Mouse (Mus musculus): ENCODE data around the gene Nprl2. TPM values are rescaled to one million over a fixed set of nuclear protein-coding genes. Genes with fewer than 3 reads are reported as not detected.

Nprl2 gene
- total RNA-seq, 2 experiments from 2014 or later = 13.6 to 17.1 TPM

GRCm38 (mm10) chr9:107526198-107527026 lies 15.6 kb upstream of the Nprl2 start:
- DNase-seq = peak; percentile 58 to 75
- intact Hi-C loops (cut with DNase I) = no loop called here

DNA sequence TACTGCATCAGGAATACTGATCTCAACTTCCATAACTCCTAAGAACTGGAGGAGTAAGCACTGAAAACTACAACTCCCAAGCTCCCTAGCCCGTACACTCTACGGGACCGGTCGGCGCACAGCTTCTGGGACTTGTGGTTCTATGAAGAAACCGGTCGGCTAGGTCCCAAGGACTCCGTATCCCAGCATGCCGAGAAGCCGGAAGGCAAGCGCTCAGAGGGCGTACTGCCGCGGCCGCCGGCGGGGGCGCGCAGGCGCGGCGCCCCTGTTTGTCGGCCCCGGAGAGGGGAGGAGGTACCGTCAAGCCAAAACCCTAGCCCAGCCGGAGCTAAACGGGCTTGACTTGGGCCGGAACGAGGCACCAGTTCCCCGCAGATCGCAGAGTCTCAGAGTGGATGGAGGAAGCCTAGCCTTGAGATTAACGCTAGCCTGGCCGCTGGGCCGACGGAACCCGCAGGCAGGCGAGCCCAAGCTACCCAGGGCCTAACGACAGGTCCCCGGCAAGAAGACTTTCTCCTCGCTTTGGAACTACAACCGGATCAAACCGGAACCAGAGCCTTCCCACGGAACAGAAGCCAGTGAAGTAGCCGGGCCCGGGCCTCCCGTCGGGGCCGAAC lies 8.1 kb upstream of the Nprl2 start, which contains the start of gene Tmem115:
Gene Tmem115, plus strand, starts transcription at position 155 of the 617 bp plus-strand sequence.
- DNase-seq = peak; percentile 89 to 92
- intact Hi-C loops (cut with DNase I) = no loop called here

GRCm38 (mm10) chr9:107534408-107535202 lies 7.4 kb upstream of the Nprl2 start:
- peak; percentile 45 to 56 for DNase-seq
- intact Hi-C loops (cut with DNase I) = no loop called here

DNA sequence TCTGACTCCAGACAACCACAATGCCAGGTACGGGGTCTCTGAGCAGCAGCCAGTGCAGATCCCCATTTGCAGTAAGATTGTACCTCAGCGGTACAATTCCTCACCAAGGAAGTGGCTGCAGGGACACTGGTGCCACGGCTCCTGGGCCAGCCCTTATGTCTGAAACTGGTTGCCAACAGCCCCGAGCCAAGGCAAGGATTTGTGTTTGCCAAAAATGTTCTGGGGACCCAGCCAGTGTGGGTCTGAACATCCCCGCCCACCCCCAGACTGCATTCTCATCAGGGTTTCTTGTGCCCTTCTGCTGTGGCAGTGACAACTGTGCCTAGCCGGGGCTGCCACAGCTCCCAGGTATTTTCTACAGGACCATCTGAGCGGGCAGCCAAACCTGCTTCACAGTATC lies 3.8 kb upstream of the Nprl2 start:
- intact Hi-C loops (cut with DNase I) = no loop called here
- DNase-seq = no peak

- intact Hi-C loops (cut with DNase I) = no loop called here
- DNase-seq = no peak
Measured at GRCm38 (mm10) chr9:107538711-107539110, 3.3 kb upstream of the Nprl2 start.

GRCm38 (mm10) chr9:107539940-107540339 lies 2.1 kb upstream of the Nprl2 start:
- intact Hi-C loops (cut with DNase I) = loop anchor here (5.0 kb wide), 1 partner anchor 718 kb away; the partner anchor contains the start of gene Dcaf1
- DNase-seq = no peak

DNA sequence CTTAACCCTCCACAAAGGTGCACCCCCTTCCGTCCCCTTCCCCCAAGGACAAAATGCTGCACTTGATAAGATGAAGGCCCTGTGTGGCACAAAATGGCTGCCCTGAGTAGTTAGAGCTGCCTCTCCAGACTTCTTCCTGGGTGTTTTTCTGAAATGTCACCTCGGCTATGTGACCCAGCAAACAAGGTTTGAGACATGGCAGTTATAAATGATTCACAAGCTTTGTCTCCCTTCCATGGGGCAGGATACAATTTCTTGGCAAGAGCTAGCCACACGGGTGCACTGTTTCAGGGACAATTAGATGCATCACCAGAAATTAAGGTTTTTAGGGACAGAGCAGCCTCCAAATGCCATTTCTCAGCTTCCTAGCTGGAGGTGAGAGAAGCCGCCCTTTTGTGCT lies 1.6 kb upstream of the Nprl2 start:
- DNase-seq = no peak
- intact Hi-C loops (cut with DNase I) = loop anchor here (5.0 kb wide), 1 partner anchor 718 kb away; the partner anchor contains the start of gene Dcaf1

GRCm38 (mm10) chr9:107541005-107541404 lies 1.0 kb upstream of the Nprl2 start:
- intact Hi-C loops (cut with DNase I) = loop anchor here (5.0 kb wide), 1 partner anchor 719 kb away; the partner anchor contains the start of gene Dcaf1
- DNase-seq = no peak

DNA sequence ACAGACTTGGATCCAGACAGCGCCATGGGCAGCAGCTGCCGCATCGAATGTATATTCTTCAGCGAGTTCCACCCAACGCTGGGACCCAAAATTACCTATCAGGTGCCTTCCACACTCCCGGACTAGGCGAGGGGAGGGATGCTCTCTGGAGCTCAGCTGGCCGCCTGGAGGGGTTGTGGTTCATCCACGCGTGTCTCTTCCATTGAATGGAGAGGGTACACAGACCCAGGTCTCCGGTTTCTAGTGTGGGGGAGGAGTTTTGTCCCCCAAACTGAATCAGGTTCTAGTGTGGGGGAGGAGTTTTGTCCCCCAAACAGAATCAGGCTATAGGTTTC lies 293 bp downstream of the Nprl2 start:
- intact Hi-C loops (cut with DNase I) = loop anchor here (5.0 kb wide), 1 partner anchor 720 kb away; the partner anchor contains the start of gene Dcaf1

DNA sequence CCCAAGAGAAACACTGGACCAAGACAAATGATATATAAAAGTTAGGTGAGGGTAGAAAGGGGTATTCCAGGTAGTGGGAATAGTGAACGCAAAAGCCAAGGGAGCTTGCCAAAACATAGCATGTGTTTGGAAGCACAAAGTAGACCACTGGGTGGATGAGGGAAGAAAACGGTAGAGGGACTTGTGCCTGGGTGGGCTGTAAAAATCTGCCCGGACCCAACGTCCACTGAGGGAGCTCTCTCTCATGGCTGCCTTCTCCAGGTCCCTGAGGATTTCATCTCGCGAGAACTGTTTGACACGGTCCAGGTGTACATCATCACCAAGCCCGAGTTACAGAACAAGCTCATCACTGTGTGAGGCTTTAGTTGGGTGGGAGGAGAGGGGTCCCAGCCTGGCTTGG lies 695 bp downstream of the Nprl2 start:
- DNase-seq = no peak
- intact Hi-C loops (cut with DNase I) = loop anchor here (5.0 kb wide), 1 partner anchor 720 kb away; the partner anchor contains the start of gene Dcaf1

More for the DNA sequence above, 293 bp downstream of the Nprl2 start:
- no peak for DNase-seq

GRCm38 (mm10) chr9:107543299-107543698 lies 1.3 kb downstream of the Nprl2 start:
- intact Hi-C loops (cut with DNase I) = loop anchor here (5.0 kb wide), 1 partner anchor 721 kb away; the partner anchor contains the start of gene Dcaf1
- DNase-seq = no peak

GRCm38 (mm10) chr9:107544196-107544700 lies 2.2 kb downstream of the Nprl2 start:
- intact Hi-C loops (cut with DNase I) = loop anchor here (5.0 kb wide), 1 partner anchor 722 kb away; the partner anchor contains the start of gene Dcaf1
- DNase-seq = no peak

GRCm38 (mm10) chr9:107544729-107545128 lies 2.7 kb downstream of the Nprl2 start:
- DNase-seq = no peak
- intact Hi-C loops (cut with DNase I) = loop anchor here (5.0 kb wide), 1 partner anchor 722 kb away; the partner anchor contains the start of gene Dcaf1

DNA sequence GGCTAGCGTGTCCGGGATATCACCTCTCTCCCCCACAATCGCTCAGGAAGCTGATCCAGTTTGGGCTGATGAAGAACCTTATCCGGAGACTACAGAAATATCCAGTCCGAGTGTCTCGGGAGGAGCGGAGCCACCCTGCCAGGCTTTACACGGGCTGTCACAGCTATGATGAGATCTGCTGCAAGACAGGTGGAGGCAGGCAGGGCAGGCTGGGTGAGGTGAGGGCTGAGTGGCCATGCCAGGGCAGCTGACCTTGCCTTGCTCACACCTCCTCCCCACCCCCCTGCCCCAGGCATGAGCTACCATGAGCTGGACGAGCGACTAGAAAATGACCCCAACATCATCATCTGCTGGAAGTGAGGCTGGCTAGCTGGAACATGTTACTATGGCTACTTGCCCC lies 3.2 kb downstream of the Nprl2 start:
- intact Hi-C loops (cut with DNase I) = no loop called here

GRCm38 (mm10) chr9:107545602-107546001 lies 3.6 kb downstream of the Nprl2 start:
- DNase-seq = peak; percentile 78 to 86
- intact Hi-C loops (cut with DNase I) = no loop called here

More for the DNA sequence above, 3.2 kb downstream of the Nprl2 start:
- DNase-seq = no peak

DNA sequence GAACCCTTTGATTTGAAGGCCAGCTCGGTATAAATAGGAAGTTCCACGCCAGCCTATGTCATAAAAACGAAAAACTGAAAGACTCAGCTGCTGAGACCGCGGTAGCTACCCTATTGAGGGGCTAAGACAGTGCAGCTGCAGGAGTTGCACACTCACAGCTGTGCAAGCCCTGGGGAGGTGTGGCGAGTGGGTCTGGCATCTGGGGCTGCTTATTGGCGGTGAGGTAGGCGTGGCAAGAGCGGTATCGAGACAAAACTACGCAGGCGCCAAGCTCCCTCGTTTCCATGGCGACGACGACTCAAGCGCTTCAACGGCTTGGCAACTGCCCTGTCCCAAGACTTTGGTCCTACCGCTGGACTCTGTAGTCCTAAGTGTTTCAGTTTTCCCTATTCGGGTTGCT lies 5.0 kb downstream of the Nprl2 start, which contains the start of gene Zmynd10:
Gene Zmynd10, plus strand, starts transcription at position 273 of the 400 bp plus-strand sequence.
- peak; percentile 84 to 90 for DNase-seq
- intact Hi-C loops (cut with DNase I) = no loop called here

- DNase-seq = no peak
- intact Hi-C loops (cut with DNase I) = no loop called here
Measured at GRCm38 (mm10) chr9:107547957-107548356, 5.9 kb downstream of the Nprl2 start.

DNA sequence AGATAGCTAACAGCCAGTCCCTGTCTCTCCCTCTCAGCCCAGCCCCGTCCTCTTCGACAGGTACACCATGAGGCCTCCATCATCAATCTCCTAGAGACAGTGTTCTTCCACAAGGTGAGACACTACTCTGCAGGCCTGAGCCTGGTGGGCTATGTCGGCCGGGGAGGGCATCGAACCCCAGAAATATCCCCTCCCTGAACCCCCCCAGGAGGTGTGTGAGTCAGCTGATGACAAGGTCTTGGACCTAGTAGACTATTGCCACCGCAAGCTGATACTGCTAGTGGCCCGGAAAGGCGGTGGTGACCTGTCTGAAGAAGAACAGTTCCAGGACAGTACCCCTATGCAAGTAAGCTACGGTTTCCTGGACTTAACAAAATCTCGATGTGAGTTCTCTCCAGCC lies 6.8 kb downstream of the Nprl2 start:
- intact Hi-C loops (cut with DNase I) = no loop called here
- no peak for DNase-seq

DNA sequence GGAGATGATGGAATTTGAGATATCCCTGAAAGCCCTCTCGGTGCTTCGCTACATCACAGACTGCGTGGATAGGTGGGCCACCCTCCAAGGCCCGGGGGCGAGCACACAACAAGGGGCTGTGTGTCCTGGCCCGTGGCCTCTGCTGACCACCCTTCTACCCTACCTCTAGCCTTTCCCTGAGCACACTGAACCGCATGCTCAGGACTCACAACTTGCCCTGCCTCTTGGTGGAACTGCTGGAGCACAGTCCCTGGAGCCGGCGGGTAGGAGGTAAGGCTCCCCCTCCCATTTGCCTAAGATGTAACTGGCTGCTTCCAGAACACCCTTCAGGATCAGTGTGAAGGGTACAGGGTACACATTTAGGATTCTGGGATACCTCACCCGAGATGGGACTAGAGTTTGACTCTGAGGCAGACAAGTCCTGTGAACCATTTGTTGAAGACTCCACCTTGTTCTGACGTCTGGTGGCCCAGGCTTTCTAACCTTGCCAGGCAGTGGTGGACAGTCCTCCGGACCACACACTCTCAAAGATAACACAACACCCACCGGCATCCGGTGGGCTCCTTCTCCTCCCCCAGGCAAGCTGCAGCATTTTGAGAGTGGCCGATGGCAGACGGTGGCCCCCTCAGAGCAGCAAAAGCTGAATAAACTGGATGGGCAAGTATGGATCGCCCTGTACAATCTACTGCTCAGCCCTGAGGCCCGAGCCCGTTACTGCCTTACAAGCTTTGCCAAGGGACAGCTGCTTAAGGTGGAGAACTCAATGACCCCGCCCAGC lies 7.5 kb downstream of the Nprl2 start:
- no peak for DNase-seq
- intact Hi-C loops (cut with DNase I) = no loop called here
